Mouse (Mus musculus) adrenal gland, adult 8-10 months (tissue): ENCODE measurements around the gene Nfya. TPM values are rescaled to one million over a fixed set of nuclear protein-coding genes. Genes with fewer than 3 reads are reported as not detected.

ENCODE experiments used
- DNase-seq: peaks from one replicate; pipeline ENCODE4 v3.0.0; 2022
- total RNA-seq, 4 experiments: library from RNA; stranded (reverse); gene quantifications; 2 replicates each; pipeline ENCODE4 v1.2.4; 2022

The Nfya gene
- total RNA-seq, 4 experiments from 2014 or later = 33.2 to 45.6 (median 40.9) TPM

DNA sequence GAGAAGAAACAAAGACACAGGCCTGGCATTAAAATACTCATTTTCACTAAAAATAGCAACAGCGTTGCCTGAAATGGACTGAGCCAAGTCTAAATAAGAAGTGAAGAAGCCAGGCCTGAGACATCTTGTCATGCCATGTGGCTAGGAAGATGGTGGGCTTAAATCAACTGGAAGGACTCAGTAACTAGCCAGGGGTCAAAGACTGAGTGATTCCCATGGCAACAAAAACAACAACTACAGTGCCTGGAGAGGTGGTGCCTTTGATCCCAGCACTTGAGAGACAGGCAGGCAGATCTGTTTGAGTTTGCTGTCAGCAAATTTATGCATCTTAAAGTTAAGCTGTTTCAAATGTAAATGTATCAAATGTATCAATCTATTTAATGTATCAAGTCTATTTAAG, 69.4 kb downstream of the Nfya start:
- no peak for DNase-seq

Other genes with a start within 250 kb of the Nfya start
- under 1 TPM in 1 of 4 experiments, not detected in 3; 0.34 TPM for gene A530064D06Rik, start 242.6 kb downstream of the Nfya start, total RNA-seq
- gene Trem1, start 177.1 kb downstream of the Nfya start, total RNA-seq = under 1 TPM in 3 of 4 experiments, not detected in 1; 0.12 to 0.16 (median 0.14) TPM
- under 1 TPM in 1 of 4 experiments, not detected in 3; 0.26 TPM for gene Trem3, start 162.1 kb downstream of the Nfya start, total RNA-seq
- gene Treml4, start 145.6 kb downstream of the Nfya start, total RNA-seq = 1 to 10 TPM in 1 of 4 experiments, under 1 TPM in 3; 0.21 to 1.4 (median 0.90) TPM
- under 1 TPM; 0.12 to 0.56 (median 0.40) TPM for gene Treml2, start 110.4 kb downstream of the Nfya start, total RNA-seq
- gene B430306N03Rik, start 93.8 kb downstream of the Nfya start, total RNA-seq = under 1 TPM; 0.35 to 0.65 (median 0.54) TPM
- gene Trem2, start 63.5 kb downstream of the Nfya start, total RNA-seq = 10 to 100 TPM in 2 of 4 experiments, 1 to 10 TPM in 2; 5.5 to 22.1 (median 14.4) TPM
- gene Treml1, start 50.0 kb downstream of the Nfya start, total RNA-seq = under 1 TPM; 0.31 to 0.77 (median 0.64) TPM
- gene Oard1, start 108 bp upstream of the Nfya start, total RNA-seq = 10 to 100 TPM; 21.6 to 27.2 (median 25.7) TPM
- 1 to 10 TPM in 3 of 4 experiments, under 1 TPM in 1; 0.98 to 2.5 (median 2.0) TPM for gene Apobec2, start 23.0 kb upstream of the Nfya start, total RNA-seq
- gene Tspo2, start 41.6 kb upstream of the Nfya start, total RNA-seq = under 1 TPM in 1 of 4 experiments, not detected in 3; 0.89 TPM
- gene Unc5cl, start 45.0 kb upstream of the Nfya start, total RNA-seq = not detected